Mouse (Mus musculus) c-Kit-negative CD71-positive TER-119-positive erythroid progenitor cells, embryonic 14.5 days (primary cell): ENCODE results near the gene Gm45711.
A peak's percentile ranks its signal among the peaks of the same experiment; 100 is the strongest.
"Not testable (repeated sequence)": the region's sequence is repeated elsewhere in the genome, so short reads cannot be mapped to it uniquely, and the experiment has no call there.

ENCODE experiments used
- DNase-seq: peaks from one replicate; pipeline ENCODE4 v3.0.0-alpha.2; 2013; ENCODE audit warnings: low read depth, low spot score

The Gm45711 gene

GRCm38 (mm10) chr8:104309441-104310155, at the start of gene Gm45711, which contains the start of gene Cmtm1:
Gene Gm45711 (minus strand): TSS chr8:104310081.
Gene Cmtm1 (minus strand): TSS chr8:104310145.
- DNase-seq: not testable (repeated sequence)

- no peak for DNase-seq
Measured at GRCm38 (mm10) chr8:104358637-104359036, 48.8 kb upstream of the Gm45711 start.

- no peak for DNase-seq
Measured at GRCm38 (mm10) chr8:104354504-104354903, 44.6 kb upstream of the Gm45711 start.

GRCm38 (mm10) chr8:104353186-104353585, 43.3 kb upstream of the Gm45711 start:
- DNase-seq: no peak

GRCm38 (mm10) chr8:104350047-104350446, 40.2 kb upstream of the Gm45711 start:
- DNase-seq: no peak

- DNase-seq: no peak
Measured at GRCm38 (mm10) chr8:104348971-104349370, 39.1 kb upstream of the Gm45711 start.

- no peak for DNase-seq
Measured at GRCm38 (mm10) chr8:104346706-104347105, 36.8 kb upstream of the Gm45711 start.

- no peak for DNase-seq
Measured at GRCm38 (mm10) chr8:104344622-104345021, 34.7 kb upstream of the Gm45711 start.

GRCm38 (mm10) chr8:104343957-104344356, 34.1 kb upstream of the Gm45711 start:
- peak; percentile 40 for DNase-seq

- DNase-seq: no peak
Measured at GRCm38 (mm10) chr8:104342426-104342825, 32.5 kb upstream of the Gm45711 start.

GRCm38 (mm10) chr8:104341678-104342077, 31.8 kb upstream of the Gm45711 start:
- DNase-seq: no peak

GRCm38 (mm10) chr8:104341106-104341561, 31.3 kb upstream of the Gm45711 start:
- no peak for DNase-seq

GRCm38 (mm10) chr8:104340233-104341105, 30.6 kb upstream of the Gm45711 start:
- DNase-seq: no peak

GRCm38 (mm10) chr8:104339983-104340232, 30.0 kb upstream of the Gm45711 start:
- no peak for DNase-seq

- no peak for DNase-seq
Measured at GRCm38 (mm10) chr8:104339229-104339982, 29.5 kb upstream of the Gm45711 start, which contains the start of gene Cmtm3. Gene Cmtm3 (plus strand): TSS chr8:104339410.

- no peak for DNase-seq
Measured at GRCm38 (mm10) chr8:104337890-104338289, 28.0 kb upstream of the Gm45711 start.

GRCm38 (mm10) chr8:104336806-104337205, 26.9 kb upstream of the Gm45711 start:
- DNase-seq: no peak

GRCm38 (mm10) chr8:104334196-104334595, 24.3 kb upstream of the Gm45711 start:
- DNase-seq: no peak

GRCm38 (mm10) chr8:104333786-104334185, 23.9 kb upstream of the Gm45711 start:
- DNase-seq: no peak

- no peak for DNase-seq
Measured at GRCm38 (mm10) chr8:104332665-104333631, 23.1 kb upstream of the Gm45711 start.

- not testable (repeated sequence) for DNase-seq
Measured at GRCm38 (mm10) chr8:104321930-104322329, 12.0 kb upstream of the Gm45711 start, which contains the start of gene Cmtm2b. Gene Cmtm2b (plus strand): TSS chr8:104322230.
